Mouse (Mus musculus): Measurements from ENCODE around the gene Vwa7. TPM values are rescaled to one million over a fixed set of nuclear protein-coding genes. Genes with fewer than 3 reads are reported as not detected.
A peak's percentile ranks its signal among the peaks of the same experiment; 100 is the strongest.
"Not testable (repeated sequence)": the region's sequence is repeated elsewhere in the genome, so short reads cannot be mapped to it uniquely, and the experiment has no call there.

Vwa7 gene
- polyA plus RNA-seq, 1 experiment: 0.05 TPM

DNA sequence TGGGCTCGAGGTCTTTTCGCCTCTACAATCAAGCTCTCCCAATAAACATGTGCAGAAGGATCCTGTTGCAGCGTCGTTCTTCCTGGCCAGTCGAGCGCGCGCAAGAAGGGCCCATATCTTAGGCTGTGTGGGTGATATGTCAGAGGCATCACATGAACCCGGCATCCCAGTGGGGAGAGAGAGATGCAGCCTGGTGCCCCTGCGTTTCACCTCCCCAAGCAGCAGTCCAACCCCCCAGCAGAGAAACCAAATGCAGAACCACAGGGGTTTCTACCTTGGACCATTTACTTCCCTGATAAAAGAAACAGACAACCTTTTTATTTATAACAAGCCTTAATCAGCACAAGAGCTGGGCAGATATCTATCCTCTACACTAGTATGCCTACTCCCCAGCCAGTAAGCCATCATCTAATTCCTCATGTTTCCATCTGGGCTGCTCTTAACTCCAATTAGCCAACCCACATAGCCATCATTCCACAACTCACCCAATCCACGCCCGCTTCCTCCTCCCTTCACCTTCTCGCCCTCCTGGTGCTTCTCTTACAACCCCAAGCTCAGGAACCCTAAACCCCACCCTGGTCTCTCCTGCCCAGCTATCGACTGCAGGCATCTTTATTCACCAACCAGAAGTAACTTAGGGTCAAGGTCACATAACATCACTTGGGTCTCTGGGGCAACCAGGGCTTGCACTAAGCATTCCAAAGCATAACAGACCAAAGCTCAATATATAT, 19.8 kb upstream of the Vwa7 start:
- H3ac ChIP-seq (ENCODE audit: control insufficient read depth, insufficient read length): no peak overlapping the region
- no peaks in the 10 kb centered on the region for H3K27me3 ChIP-seq (ENCODE audit: control insufficient read depth, insufficient read depth, insufficient read length)
- peak overlapping the region; percentile 79 for H3K4me2 ChIP-seq (ENCODE audit: low read depth)
- H3K36me3 ChIP-seq (ENCODE audit: control insufficient read depth, insufficient read depth): peaks cover 14% of the 10 kb centered on the region
- no peak for TF ChIP-seq TCF3 (IDR thresholded peaks at IDR 0.05; ENCODE audit: insufficient read length, low read depth)
- no peak for TF ChIP-seq USF1 (IDR thresholded peaks at IDR 0.05; ENCODE audit: low read depth)
- TF ChIP-seq POLR2A (IDR thresholded peaks at IDR 0.05; ENCODE audit: insufficient read length, low read depth): no peak
- no peak for TF ChIP-seq E2F4 (IDR thresholded peaks at IDR 0.05; ENCODE audit: insufficient read depth)
- no peak for TF ChIP-seq SRF (IDR thresholded peaks at IDR 0.05; ENCODE audit: control insufficient read depth, insufficient read length, low read depth)
- TF ChIP-seq MYOG (IDR thresholded peaks at IDR 0.05; ENCODE audit: control insufficient read depth in 1 of 3, insufficient read depth in 1 of 3, insufficient read length in 2 of 3, low read depth in 2 of 3): no peak
- TF ChIP-seq REST (IDR thresholded peaks at IDR 0.05; ENCODE audit: insufficient read depth, insufficient read length): no peak
- no peak for TF ChIP-seq MYOD1 (IDR thresholded peaks at IDR 0.05; ENCODE audit: control insufficient read depth in 1 of 3, insufficient read length in 2 of 3, low read depth in 2 of 3)
- TF ChIP-seq TCF12 (IDR thresholded peaks at IDR 0.05; ENCODE audit: insufficient read depth, poor library complexity, severe bottlenecking): no peak
- TF ChIP-seq POLR2AphosphoS2 (IDR thresholded peaks at IDR 0.05; ENCODE audit: insufficient read length, low read depth): no peak
- TF ChIP-seq CEBPB (IDR thresholded peaks at IDR 0.05; ENCODE audit: insufficient read depth, poor library complexity, severe bottlenecking): no peak
- H3K79me2 ChIP-seq (ENCODE audit: control insufficient read depth, insufficient read depth): peaks cover 32% of the 10 kb centered on the region
- H3K4me3 ChIP-seq: no peak overlapping the region

DNA sequence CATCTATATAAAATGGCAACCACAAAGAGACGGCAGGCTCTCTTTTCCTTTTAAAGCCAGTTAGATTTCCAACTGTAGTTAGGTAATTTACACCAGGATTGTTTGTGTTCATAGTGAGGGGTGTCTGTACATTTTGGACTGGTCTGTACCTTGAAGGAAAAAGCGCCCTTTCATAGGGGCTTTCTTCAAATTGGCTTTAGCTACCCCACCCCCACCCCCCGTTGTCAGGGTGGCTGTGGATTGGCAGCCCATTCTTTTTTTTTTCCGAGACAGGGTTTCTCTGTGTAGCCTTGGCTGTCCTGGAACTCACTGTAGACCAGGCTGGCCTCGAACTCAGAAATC, 19.3 kb upstream of the Vwa7 start:
- Histone ChIP-seq H3K4me2 (ENCODE audit: low read depth) (peak overlapping the region; percentile 79), H3K4me3 (no peak overlapping the region), H3K27me3 (ENCODE audit: control insufficient read depth, insufficient read depth, insufficient read length) (no peaks in the 10 kb centered on the region), H3ac (ENCODE audit: control insufficient read depth, insufficient read length) (no peak overlapping the region), H3K36me3 (ENCODE audit: control insufficient read depth, insufficient read depth) (peaks cover 14% of the 10 kb centered on the region), H3K79me2 (ENCODE audit: control insufficient read depth, insufficient read depth) (peaks cover 38% of the 10 kb centered on the region)
- TF ChIP-seq TCF3 (IDR thresholded peaks at IDR 0.05; ENCODE audit: insufficient read length, low read depth): no peak
- TF ChIP-seq POLR2AphosphoS2 (IDR thresholded peaks at IDR 0.05; ENCODE audit: insufficient read length, low read depth): no peak
- TF ChIP-seq USF1 (IDR thresholded peaks at IDR 0.05; ENCODE audit: low read depth): no peak
- no peak for TF ChIP-seq MYOD1 (IDR thresholded peaks at IDR 0.05; ENCODE audit: control insufficient read depth in 1 of 3, insufficient read length in 2 of 3, low read depth in 2 of 3)

DNA sequence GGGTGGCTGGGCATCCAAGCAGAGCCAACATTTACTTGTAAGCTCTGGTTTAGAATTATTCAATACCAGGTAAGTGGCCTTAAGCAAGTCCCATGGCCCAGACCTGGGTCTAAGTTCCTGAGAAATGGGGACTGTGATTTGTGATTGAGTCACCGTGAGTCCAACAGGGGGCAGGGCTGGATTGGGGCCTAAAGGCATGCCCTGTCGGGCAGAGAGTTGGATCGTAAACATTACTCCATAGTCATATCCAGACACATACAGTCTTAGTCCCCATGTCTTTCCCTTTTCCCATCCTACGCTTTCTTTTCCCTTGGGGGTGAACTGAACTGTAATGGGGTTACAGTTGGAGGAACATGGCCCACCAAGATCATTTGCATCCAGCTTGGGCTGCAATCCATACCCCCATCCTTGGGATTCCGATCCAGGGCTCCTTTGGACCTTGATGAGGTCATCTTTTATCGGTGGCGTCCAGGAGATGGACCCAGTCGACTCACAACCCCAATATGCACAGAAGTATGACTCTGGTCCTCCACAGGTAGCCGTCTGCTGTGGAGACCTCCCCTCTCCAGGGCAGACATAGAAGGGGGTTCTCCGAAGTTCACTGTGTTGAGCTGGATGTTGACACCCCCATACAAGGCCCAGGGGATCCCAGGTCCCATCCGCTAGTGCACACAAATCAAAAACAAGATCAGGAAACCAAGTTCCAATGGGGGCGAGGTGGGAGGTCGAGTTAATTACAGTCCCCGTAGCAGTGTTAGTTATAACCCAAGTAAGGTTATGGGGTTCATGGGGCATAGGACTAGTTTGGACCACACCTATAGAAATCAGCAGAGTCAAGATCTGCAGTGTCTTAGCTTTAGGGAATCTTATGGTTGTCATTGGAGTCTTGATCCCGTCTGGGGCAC, 17.6 kb upstream of the Vwa7 start:
- H3K4me2 ChIP-seq (ENCODE audit: low read depth): peak overlapping the region; percentile 79
- no peaks in the 10 kb centered on the region for H3K27me3 ChIP-seq (ENCODE audit: control insufficient read depth, insufficient read depth, insufficient read length)
- peaks cover 54% of the 10 kb centered on the region for H3K79me2 ChIP-seq (ENCODE audit: control insufficient read depth, insufficient read depth)
- H3K4me3 ChIP-seq: peak overlapping the region; percentile 98
- H3K36me3 ChIP-seq (ENCODE audit: control insufficient read depth, insufficient read depth): peaks cover 11% of the 10 kb centered on the region
- TF ChIP-seq REST (IDR thresholded peaks at IDR 0.05; ENCODE audit: insufficient read depth, insufficient read length): no peak
- TF ChIP-seq MAX (IDR thresholded peaks at IDR 0.05; ENCODE audit: low read depth): no peak
- no peak for TF ChIP-seq MYOG (IDR thresholded peaks at IDR 0.05; ENCODE audit: control insufficient read depth in 1 of 3, insufficient read depth in 1 of 3, insufficient read length in 2 of 3, low read depth in 2 of 3)
- TF ChIP-seq TCF3 (IDR thresholded peaks at IDR 0.05; ENCODE audit: insufficient read length, low read depth): no peak
- no peak for TF ChIP-seq TCF12 (IDR thresholded peaks at IDR 0.05; ENCODE audit: insufficient read depth, poor library complexity, severe bottlenecking)
- TF ChIP-seq POLR2AphosphoS2 (IDR thresholded peaks at IDR 0.05; ENCODE audit: insufficient read length, low read depth): no peak
- no peak for TF ChIP-seq USF1 (IDR thresholded peaks at IDR 0.05; ENCODE audit: low read depth)
- H3ac ChIP-seq (ENCODE audit: control insufficient read depth, insufficient read length): no peak overlapping the region

DNA sequence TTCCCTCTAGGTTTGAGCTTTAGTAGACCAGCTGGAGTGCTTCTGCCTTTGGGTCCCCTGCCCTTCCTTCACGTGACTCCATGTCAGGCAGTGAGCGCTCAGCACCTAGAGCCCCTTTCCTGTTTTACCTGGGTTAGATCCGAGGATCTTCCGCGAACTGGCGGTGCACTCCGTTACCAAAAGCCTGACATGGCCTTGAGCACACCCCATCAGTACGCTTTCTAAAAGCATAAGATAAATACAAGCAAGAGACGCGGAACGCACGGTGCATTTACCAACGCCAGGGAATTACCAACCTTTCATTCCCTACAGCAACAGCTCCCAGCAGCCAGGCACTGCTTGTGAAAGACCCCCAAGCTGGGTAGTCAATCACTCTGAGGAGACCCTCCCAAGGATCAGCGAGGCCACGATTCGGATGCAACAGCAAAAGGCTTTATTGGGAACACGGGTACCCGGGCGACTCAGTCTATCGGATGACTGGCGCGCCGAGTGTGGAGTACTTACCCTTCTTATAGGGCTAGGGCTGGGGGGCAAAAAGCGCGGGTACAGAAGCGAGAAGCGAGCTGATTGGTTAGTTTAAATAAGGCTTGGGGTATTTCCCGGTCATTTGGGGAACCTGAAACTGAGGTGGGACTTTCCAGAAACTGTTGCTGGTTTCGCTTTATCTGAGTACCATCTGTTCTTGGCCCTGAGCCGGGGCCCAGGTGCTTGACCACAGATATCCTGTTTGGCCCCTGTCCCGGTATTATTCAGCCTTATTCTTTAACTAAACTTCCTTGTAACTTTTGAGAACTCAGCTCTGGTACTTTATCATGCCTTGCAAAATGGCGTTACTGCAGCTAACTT, 16.3 kb upstream of the Vwa7 start:
- peak overlapping the region; percentile 79 for H3K4me2 ChIP-seq (ENCODE audit: low read depth)
- peaks cover 14% of the 10 kb centered on the region for H3K36me3 ChIP-seq (ENCODE audit: control insufficient read depth, insufficient read depth)
- TF ChIP-seq POLR2A (IDR thresholded peaks at IDR 0.05; ENCODE audit: insufficient read length, low read depth): peak; percentile 33
- TF ChIP-seq USF1 (IDR thresholded peaks at IDR 0.05; ENCODE audit: low read depth): peak; percentile 42
- peak overlapping the region; percentile 98 for H3K4me3 ChIP-seq
- H3K79me2 ChIP-seq (ENCODE audit: control insufficient read depth, insufficient read depth): peaks cover 67% of the 10 kb centered on the region
- not testable (repeated sequence) for H3K27me3 ChIP-seq (ENCODE audit: control insufficient read depth, insufficient read depth, insufficient read length)
- H3ac ChIP-seq (ENCODE audit: control insufficient read depth, insufficient read length): peak overlapping the region; percentile 92

Measured in myocyte (in vitro differentiated cells).